Mouse (Mus musculus) MEL (cell line): ENCODE measurements around the gene Tmem174. TPM values are rescaled to one million over a fixed set of nuclear protein-coding genes. Genes with fewer than 3 reads are reported as not detected.

Experiments
- DNase-seq: peaks from one replicate; pipeline ENCODE4 v3.0.0; 2011; ENCODE audit warnings: low read depth, low spot score
- H3K27ac ChIP-seq: 2 replicates; pipeline ENCODE4 v1.5.1; 2012; ENCODE audit warnings: low read depth, mild to moderate bottlenecking, control low read depth, low read length, moderate library complexity; ENCODE audit not compliant: control insufficient read depth
- H3K27me3 ChIP-seq, 2 experiments: fragments of 150-350 bp in 1 of 2; sonication (generic) in 1 of 2; 2 replicates each; pipeline ENCODE4 v1.6.1; 2012; ENCODE audit warnings: low read length in 2 of 2, mild to moderate bottlenecking in 2 of 2, improper control_type of control experiment in 1 of 2, moderate library complexity in 1 of 2; ENCODE audit not compliant: insufficient read depth in 2 of 2, control insufficient read depth in 1 of 2
- H3K36me3 ChIP-seq, 2 experiments: 2 replicates each; pipeline ENCODE4 v1.6.1; 2012 to 2014; ENCODE audit warnings: low read length in 2 of 2, improper control_type of control experiment in 1 of 2, inconsistent platforms in 1 of 2, mild to moderate bottlenecking in 1 of 2; ENCODE audit not compliant: insufficient read depth in 2 of 2, control insufficient read depth in 1 of 2
- H3K4me1 ChIP-seq, 2 experiments: fragments of 150-350 bp in 1 of 2; sonication (generic) in 1 of 2; 2 replicates each; pipeline ENCODE4 v1.6.1; 2012; ENCODE audit warnings: low read length in 2 of 2, improper control_type of control experiment in 1 of 2, mild to moderate bottlenecking in 1 of 2; ENCODE audit not compliant: insufficient read depth in 2 of 2, control insufficient read depth in 1 of 2
- H3K4me3 ChIP-seq, 2 experiments: fragments of 150-350 bp in 1 of 2; sonication (generic) in 1 of 2; 2 replicates each; pipeline ENCODE4 v1.5.1; 2012; ENCODE audit warnings: low read depth in 2 of 2, low read length in 2 of 2, mild to moderate bottlenecking in 2 of 2, moderate library complexity in 2 of 2, control low read depth in 1 of 2, improper control_type of control experiment in 1 of 2; ENCODE audit not compliant: control insufficient read depth in 1 of 2, insufficient read depth in 1 of 2
- H3K79me2 ChIP-seq: 2 replicates; pipeline ENCODE4 v1.6.1; 2012; ENCODE audit warnings: mild to moderate bottlenecking, low read length, moderate library complexity; ENCODE audit not compliant: control insufficient read depth, poor library complexity, insufficient read depth
- H3K9ac ChIP-seq: 2 replicates; pipeline ENCODE4 v1.6.1; 2012; ENCODE audit warnings: low read depth, mild to moderate bottlenecking, control low read depth, low read length, moderate library complexity; ENCODE audit not compliant: control insufficient read depth, poor library complexity, severe bottlenecking
- H3K9me3 ChIP-seq: fragments of 150-350 bp; sonication (generic); replicated peaks from 2 replicates; pipeline ENCODE4 v1.6.1; 2012; ENCODE audit warnings: mild to moderate bottlenecking, low read length, improper control_type of control experiment, moderate library complexity; ENCODE audit not compliant: insufficient read depth
- CTCF ChIP-seq, 3 experiments: IDR thresholded peaks in 2 of 3; conservative IDR thresholded peaks in 1 of 3; 2 replicates each; pipeline ENCODE4 v1.5.1; 2011 to 2012; ENCODE audit warnings: low read length in 3 of 3, low read depth in 2 of 3, mild to moderate bottlenecking in 2 of 3, improper control_type of control experiment in 1 of 3, inconsistent platforms in 1 of 3, mixed read lengths in 1 of 3, moderate library complexity in 1 of 3; ENCODE audit not compliant: control insufficient read depth in 1 of 3, insufficient read depth in 1 of 3, poor library complexity in 1 of 3, severe bottlenecking in 1 of 3
- ETS1 ChIP-seq: IDR thresholded peaks from 2 replicates; pipeline ENCODE4 v1.6.1; 2012; ENCODE audit warnings: low read depth, mild to moderate bottlenecking, inconsistent platforms, low read length, improper control_type of control experiment, moderate library complexity
- GATA1 ChIP-seq: IDR thresholded peaks from 2 replicates; pipeline ENCODE4 v1.6.1; 2011; ENCODE audit warnings: low read depth, low read length, improper control_type of control experiment
- HCFC1 ChIP-seq: IDR thresholded peaks from 2 replicates; pipeline ENCODE4 v1.6.1; 2012; ENCODE audit warnings: low read depth, mild to moderate bottlenecking, inconsistent platforms, low read length, improper control_type of control experiment, moderate library complexity
- MAFK ChIP-seq: IDR thresholded peaks from 2 replicates; pipeline ENCODE4 v1.6.1; 2011; ENCODE audit warnings: low read depth, mild to moderate bottlenecking, low read length, improper control_type of control experiment, borderline replicate concordance
- MAZ ChIP-seq: IDR thresholded peaks from 2 replicates; pipeline ENCODE4 v1.6.1; 2012; ENCODE audit warnings: low read depth, mild to moderate bottlenecking, inconsistent platforms, low read length, improper control_type of control experiment
- MEF2A ChIP-seq: IDR thresholded peaks from 2 replicates; pipeline ENCODE4 v1.6.1; 2014; ENCODE audit warnings: low read depth, mild to moderate bottlenecking, inconsistent platforms, low read length, improper control_type of control experiment; ENCODE audit not compliant: poor library complexity, insufficient replicate concordance, severe bottlenecking; ENCODE audit errors: extremely low read depth
- MYC ChIP-seq: IDR thresholded peaks from 2 replicates; pipeline ENCODE4 v1.6.1; 2011; ENCODE audit warnings: low read depth, mild to moderate bottlenecking, low read length, improper control_type of control experiment, moderate library complexity
- POLR2A ChIP-seq, 2 experiments: IDR thresholded peaks; 2 replicates each; pipeline ENCODE4 v1.6.1; 2011 to 2012; ENCODE audit warnings: low read length in 2 of 2, mild to moderate bottlenecking in 2 of 2, control low read depth in 1 of 2, improper control_type of control experiment in 1 of 2, low read depth in 1 of 2, moderate library complexity in 1 of 2; ENCODE audit not compliant: control insufficient read depth in 1 of 2, insufficient read depth in 1 of 2, poor library complexity in 1 of 2
- POLR2AphosphoS2 ChIP-seq: IDR thresholded peaks from 2 replicates; pipeline ENCODE4 v1.6.1; 2011; ENCODE audit warnings: low read length, improper control_type of control experiment
- POLR2AphosphoS5 ChIP-seq: IDR thresholded peaks from 2 replicates; pipeline ENCODE4 v1.6.1; 2012; ENCODE audit warnings: low read depth, borderline replicate concordance, mild to moderate bottlenecking, inconsistent platforms, low read length, moderate library complexity, mixed read lengths
- ZMIZ1 ChIP-seq: IDR thresholded peaks from 2 replicates; pipeline ENCODE4 v1.6.1; 2012; ENCODE audit warnings: low read depth, mild to moderate bottlenecking, inconsistent platforms, low read length, improper control_type of control experiment, moderate library complexity
- ZNF384 ChIP-seq: IDR thresholded peaks from 2 replicates; pipeline ENCODE4 v1.6.1; 2012; ENCODE audit warnings: low read depth, mild to moderate bottlenecking, inconsistent platforms, low read length, improper control_type of control experiment
- polyA plus RNA-seq, 2 experiments: library from polyadenylated mRNA; stranded (reverse) in 1 of 2; unstranded in 1 of 2; fragments of >175 nt in 1 of 2; fragments of >200 nt in 1 of 2; gene quantifications; 2 replicates each; pipeline versions ENCODE4 v1.2.1 to v1.2.4; 2012; ENCODE audit warnings: low replicate concordance in 2 of 2, low read depth in 1 of 2; ENCODE audit not compliant: insufficient read length in 2 of 2, insufficient read depth in 1 of 2, missing spikeins in 1 of 2
- total RNA-seq: library from RNA; depleted of rRNA; stranded (reverse); fragments of 300-350 nt; gene quantifications from 2 replicates; pipeline ENCODE4 v1.2.3, GENCODE M21; 2012

Gene Tmem174
- total and polyA plus RNA-seq, 3 experiments: not detected

DNA sequence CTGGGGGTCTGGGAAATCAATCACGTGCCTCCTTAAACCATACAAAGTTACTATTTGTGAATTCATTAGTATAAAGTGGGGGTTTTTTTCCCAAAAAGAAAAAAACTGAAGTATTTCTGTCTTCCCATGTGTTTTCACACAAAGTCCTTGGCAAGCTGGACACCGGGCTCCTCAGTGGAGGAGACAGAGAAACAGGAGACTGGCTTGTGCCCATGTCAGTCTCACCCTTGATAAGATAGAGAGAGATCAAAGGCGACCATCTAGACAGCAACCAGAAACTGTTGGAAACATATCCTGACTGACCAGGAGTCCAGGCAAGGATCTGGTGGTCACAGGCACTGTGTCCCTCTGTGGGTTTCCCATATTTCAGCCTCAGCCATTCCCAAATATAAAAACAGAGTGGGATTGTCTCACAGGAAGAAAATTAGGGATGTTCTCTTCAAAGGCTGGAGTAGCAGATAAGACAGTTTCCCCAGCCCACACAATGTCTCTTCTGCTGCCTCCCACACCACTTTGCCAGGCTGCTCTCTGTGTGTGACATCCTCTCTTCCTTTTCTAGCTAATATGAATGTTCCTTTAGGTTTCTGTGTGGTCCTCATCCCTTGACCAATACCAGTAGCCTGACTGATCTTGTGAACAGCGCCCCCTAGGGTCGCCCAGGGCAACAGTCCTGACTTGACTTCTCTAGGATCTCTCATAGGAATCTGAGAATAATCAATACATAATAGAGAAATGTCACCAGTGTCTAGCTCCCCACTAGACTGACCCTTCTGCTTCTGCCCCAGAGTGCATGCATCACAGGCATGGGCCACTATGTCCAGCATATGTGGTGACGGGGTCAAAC, 3.3 kb downstream of the Tmem174 start:
- no peak overlapping the region for H3K9ac ChIP-seq
- no peaks in the 10 kb centered on the region for H3K27me3 ChIP-seq
- H3K4me1 ChIP-seq: no peaks in the 10 kb centered on the region
- no peaks in the 10 kb centered on the region for H3K79me2 ChIP-seq
- H3K27ac ChIP-seq: no peak overlapping the region
- TF ChIP-seq CTCF (IDR thresholded peaks at IDR 0.05 in 2 of 3, conservative IDR thresholded peaks at IDR 0.05 in 1 of 3; ENCODE audit: control insufficient read depth in 1 of 3, insufficient read depth in 1 of 3, low read depth in 2 of 3, low read length in 3 of 3, poor library complexity in 1 of 3, severe bottlenecking in 1 of 3) (peak in 2 of 3 experiments; percentile 23 to 35; a peak in 4 of 6 replicates), POLR2AphosphoS5 (no peak)
- H3K4me3 ChIP-seq: no peak overlapping the region
- no peaks in the 10 kb centered on the region for H3K36me3 ChIP-seq
- DNase-seq: no peak
- no peaks in the 10 kb centered on the region for H3K9me3 ChIP-seq

DNA sequence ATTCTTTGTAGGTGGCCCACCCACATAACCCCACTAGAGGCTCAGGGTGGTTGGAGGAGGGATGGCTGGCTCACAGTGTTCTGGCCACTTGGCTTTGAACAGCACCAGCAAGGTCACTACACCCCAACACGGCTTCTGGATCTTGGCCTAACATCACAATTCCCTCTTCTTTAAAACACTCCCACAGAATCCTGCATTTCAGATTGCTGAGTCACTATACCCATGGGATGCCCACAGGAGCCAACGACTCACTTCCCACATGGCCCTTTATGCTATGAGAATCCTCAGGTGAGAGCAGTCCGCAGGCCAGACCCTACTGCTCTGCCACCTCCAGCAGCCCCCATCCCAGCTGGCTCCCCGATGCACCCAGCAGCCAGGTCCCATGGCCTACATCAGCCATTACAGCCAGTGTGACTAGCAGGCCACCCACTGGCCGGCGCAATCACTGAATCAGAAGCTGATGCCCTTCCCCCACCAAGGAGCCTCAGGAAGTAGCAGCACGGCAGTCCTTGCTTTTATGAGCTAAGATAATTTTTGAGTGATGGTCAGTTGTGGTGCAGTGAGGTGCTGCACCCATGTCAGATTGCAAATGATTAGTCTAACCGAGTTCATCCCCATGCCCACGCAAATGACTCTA, 4.8 kb downstream of the Tmem174 start:
- H3K79me2 ChIP-seq: no peaks in the 10 kb centered on the region
- H3K9ac ChIP-seq: no peak overlapping the region
- TF ChIP-seq MAZ (no peak), POLR2AphosphoS2 (no peak), MEF2A (no peak), ZMIZ1 (no peak)
- H3K27me3 ChIP-seq: no peaks in the 10 kb centered on the region
- DNase-seq: no peak
- no peaks in the 10 kb centered on the region for H3K36me3 ChIP-seq
- H3K4me1 ChIP-seq: no peaks in the 10 kb centered on the region
- no peak overlapping the region for H3K4me3 ChIP-seq
- H3K9me3 ChIP-seq: no peaks in the 10 kb centered on the region
- no peak overlapping the region for H3K27ac ChIP-seq

- no peaks in the 10 kb centered on the region for H3K27me3 ChIP-seq
- no peaks in the 10 kb centered on the region for H3K9me3 ChIP-seq
- no peaks in the 10 kb centered on the region for H3K79me2 ChIP-seq
- no peak for DNase-seq
- no peak overlapping the region for H3K9ac ChIP-seq
- no peak for TF ChIP-seq MAZ
- TF ChIP-seq ZMIZ1: no peak
- TF ChIP-seq MYC: no peak
- no peak for TF ChIP-seq POLR2AphosphoS2
- no peak for TF ChIP-seq POLR2A (IDR thresholded peaks at IDR 0.05; ENCODE audit: control insufficient read depth in 1 of 2, insufficient read depth in 1 of 2, low read depth in 1 of 2, low read length in 2 of 2, poor library complexity in 1 of 2)
- no peak for TF ChIP-seq ZNF384
- no peak for TF ChIP-seq MEF2A
- TF ChIP-seq ETS1: no peak
- no peak for TF ChIP-seq GATA1
- TF ChIP-seq HCFC1: no peak
- no peak for TF ChIP-seq MAFK
- H3K4me3 ChIP-seq: no peak overlapping the region
- no peaks in the 10 kb centered on the region for H3K36me3 ChIP-seq
- H3K4me1 ChIP-seq: no peaks in the 10 kb centered on the region
- H3K27ac ChIP-seq: no peak overlapping the region
These were observed 5.9 kb downstream of the Tmem174 start for GRCm38 (mm10) chr13:98631105-98631838.
